Mouse (Mus musculus) mesoderm, embryonic 11.5 days (tissue): ENCODE measurements at regions not wholly inside any gene's neighbourhood (a gene's known extent, or its start where the extent isn't known, plus 50 kb on each side); places are given as distances from the start of the nearest gene placed in this dataset.

Source experiments
- DNase-seq: peaks from one replicate; pipeline ENCODE4 v3.0.0-alpha.2; 2012; ENCODE audit warnings: low read depth, low spot score

- peak; percentile 65 for DNase-seq
Observed at GRCm38 (mm10) chr11:24685545-24686467, 608.0 kb downstream of the Bcl11a start.

GRCm38 (mm10) chr11:24688160-24688782 is 610.4 kb downstream of the Bcl11a start:
- DNase-seq = no peak

- DNase-seq = peak; percentile 21
Observed at GRCm38 (mm10) chr11:24689807-24690333, 612.0 kb downstream of the Bcl11a start.

- DNase-seq = no peak
Observed at GRCm38 (mm10) chr11:24693926-24694325, 616.1 kb downstream of the Bcl11a start.

GRCm38 (mm10) chr11:24695010-24695720 is 617.3 kb downstream of the Bcl11a start:
- DNase-seq = no peak

- DNase-seq = no peak
Observed at GRCm38 (mm10) chr11:24696561-24696960, 618.7 kb downstream of the Bcl11a start.

GRCm38 (mm10) chr11:24708790-24709189 is 630.9 kb downstream of the Bcl11a start:
- no peak for DNase-seq

GRCm38 (mm10) chr11:24716539-24717287 is 638.9 kb downstream of the Bcl11a start:
- no peak for DNase-seq

GRCm38 (mm10) chr11:24724259-24724937 is 646.5 kb downstream of the Bcl11a start:
- DNase-seq = no peak

- no peak for DNase-seq
Observed at GRCm38 (mm10) chr11:24726331-24726730, 648.5 kb downstream of the Bcl11a start.

- DNase-seq = no peak
Observed at GRCm38 (mm10) chr11:24727404-24727803, 649.5 kb downstream of the Bcl11a start.

GRCm38 (mm10) chr11:24731431-24731830 is 653.6 kb downstream of the Bcl11a start:
- no peak for DNase-seq

GRCm38 (mm10) chr11:24739710-24740255 is 661.9 kb downstream of the Bcl11a start:
- DNase-seq = peak; percentile 57

GRCm38 (mm10) chr11:24740466-24740865 is 662.6 kb downstream of the Bcl11a start:
- DNase-seq = no peak

GRCm38 (mm10) chr11:24742561-24742960 is 664.7 kb downstream of the Bcl11a start:
- no peak for DNase-seq

- DNase-seq = no peak
Observed at GRCm38 (mm10) chr11:24743439-24743838, 665.6 kb downstream of the Bcl11a start.

GRCm38 (mm10) chr11:24745841-24746240 is 668.0 kb downstream of the Bcl11a start:
- no peak for DNase-seq

- DNase-seq = no peak
Observed at GRCm38 (mm10) chr11:24750144-24750779, 672.4 kb downstream of the Bcl11a start.

GRCm38 (mm10) chr11:24758130-24758529 is 680.3 kb downstream of the Bcl11a start:
- no peak for DNase-seq

- no peak for DNase-seq
Observed at GRCm38 (mm10) chr11:24783470-24783869, 705.6 kb downstream of the Bcl11a start.
